Mouse (Mus musculus) mouse trophoblast stem cell (cell line): ENCODE measurements at regions not wholly inside any gene's neighbourhood (a gene's known extent, or its start where the extent isn't known, plus 50 kb on each side); places are given as distances from the start of the nearest gene placed in this dataset.
"Not testable (repeated sequence)": the region's sequence is repeated elsewhere in the genome, so short reads cannot be mapped to it uniquely, and the experiment has no call there.

Source experiments
- in situ Hi-C, 2 experiments: fragments of 300-500 bp; cut with MseI, MboI; formaldehyde crosslinking; loops; 2 replicates in 1 of 2; 3 replicates in 1 of 2; pipeline ENCODE4 v1.15.1; 2025

GRCm38 (mm10) chr19:54099292-54099691 is 55.3 kb downstream of the Adra2a start:
- in situ Hi-C loops, result no loop called here

- in situ Hi-C loops, result no loop called here
These were observed 55.8 kb downstream of the Adra2a start for GRCm38 (mm10) chr19:54099769-54100168.

GRCm38 (mm10) chr19:54106571-54106970 is 62.6 kb downstream of the Adra2a start:
- in situ Hi-C loops, result no loop called here

- in situ Hi-C loops, result no loop called here
These were observed 63.3 kb downstream of the Adra2a start for GRCm38 (mm10) chr19:54107103-54107821.

- in situ Hi-C loops, result no loop called here
These were observed 66.1 kb downstream of the Adra2a start for GRCm38 (mm10) chr19:54110080-54110479.

- in situ Hi-C loops, result no loop called here
These were observed 68.7 kb downstream of the Adra2a start for GRCm38 (mm10) chr19:54112691-54113090.

- in situ Hi-C loops, result no loop called here
These were observed 69.5 kb downstream of the Adra2a start for GRCm38 (mm10) chr19:54113421-54113820.

- in situ Hi-C loops, result no loop called here
These were observed 70.8 kb downstream of the Adra2a start for GRCm38 (mm10) chr19:54114588-54115317.

- in situ Hi-C loops, result no loop called here
These were observed 71.4 kb downstream of the Adra2a start for GRCm38 (mm10) chr19:54115335-54115734.

GRCm38 (mm10) chr19:54116829-54117228 is 72.9 kb downstream of the Adra2a start:
- in situ Hi-C loops, result no loop called here

GRCm38 (mm10) chr19:54117676-54118075 is 73.7 kb downstream of the Adra2a start:
- in situ Hi-C loops, result no loop called here

GRCm38 (mm10) chr19:54123586-54123985 is 79.6 kb downstream of the Adra2a start:
- in situ Hi-C loops, result no loop called here

- in situ Hi-C loops, result not testable (repeated sequence)
These were observed 107.8 kb downstream of the Adra2a start for GRCm38 (mm10) chr19:54151766-54152165.

GRCm38 (mm10) chr19:54154400-54154799 is 110.4 kb downstream of the Adra2a start:
- in situ Hi-C loops, result no loop called here

- in situ Hi-C loops, result no loop called here
These were observed 126.4 kb downstream of the Adra2a start for GRCm38 (mm10) chr19:54170361-54170760.

- in situ Hi-C loops, result no loop called here
These were observed 130.4 kb downstream of the Adra2a start for GRCm38 (mm10) chr19:54174090-54175055.

- in situ Hi-C loops, result no loop called here
These were observed 131.8 kb downstream of the Adra2a start for GRCm38 (mm10) chr19:54175766-54176165.

GRCm38 (mm10) chr19:54177491-54177890 is 133.5 kb downstream of the Adra2a start:
- in situ Hi-C loops, result no loop called here

GRCm38 (mm10) chr19:54200407-54200806 is 156.5 kb downstream of the Adra2a start:
- in situ Hi-C loops, result no loop called here

- in situ Hi-C loops, result no loop called here
These were observed 158.5 kb downstream of the Adra2a start for GRCm38 (mm10) chr19:54202456-54202855.

GRCm38 (mm10) chr19:54206819-54207218 is 162.9 kb downstream of the Adra2a start:
- in situ Hi-C loops, result no loop called here

GRCm38 (mm10) chr19:54212169-54212568 is 168.2 kb downstream of the Adra2a start:
- in situ Hi-C loops, result no loop called here
